Mouse (Mus musculus): ENCODE results near the gene Slc25a45.

Slc25a45 gene

DNA sequence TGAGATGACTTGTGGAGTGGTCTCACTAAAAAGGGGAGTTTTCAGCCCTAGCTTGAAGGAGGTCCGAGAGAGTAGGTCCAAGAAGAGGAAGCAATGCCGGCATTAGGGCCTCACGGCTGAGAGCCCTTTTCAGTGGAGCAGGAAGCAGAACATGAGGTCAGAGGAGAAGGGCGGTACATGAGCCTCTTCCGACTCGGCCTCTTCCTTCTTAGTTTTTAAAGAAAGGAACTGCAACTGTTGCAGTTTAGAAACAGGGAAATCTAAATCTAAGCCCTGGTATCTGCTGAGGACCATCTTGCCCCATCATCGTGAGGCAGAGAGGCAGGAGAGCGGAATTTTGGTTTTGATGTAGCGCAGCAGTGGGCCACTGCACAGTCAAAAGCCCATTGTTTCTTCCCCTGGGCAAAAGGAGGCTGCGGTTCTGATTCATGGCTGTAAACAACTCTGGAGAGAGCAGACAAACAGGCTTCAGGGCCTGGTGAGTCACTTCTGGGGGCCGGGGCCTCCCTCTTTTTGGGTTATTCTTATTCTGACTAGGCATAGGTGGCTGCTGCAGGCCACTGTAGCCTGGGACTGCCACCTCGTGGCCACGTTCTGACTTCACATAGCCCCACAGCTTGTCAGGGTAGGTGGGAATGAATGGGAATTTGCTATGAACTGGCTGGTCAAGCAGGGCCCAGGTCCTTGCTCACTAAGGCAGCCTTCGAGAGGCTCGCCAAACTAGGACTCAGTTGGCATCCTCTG is at the start of gene Slc25a45:
TSS of gene Slc25a45 (plus strand) at position 191 of the 744 bp plus-strand sequence.
- DNase-seq (ENCODE audit: inconsistent age in 2 of 2, low spot score in 1 of 2): peak; percentile 89 to 96

GRCm38 (mm10) chr19:5828155-5828554 is 49.5 kb upstream of the Slc25a45 start:
- DNase-seq (ENCODE audit: inconsistent age in 2 of 2, low spot score in 1 of 2): no peak

DNA sequence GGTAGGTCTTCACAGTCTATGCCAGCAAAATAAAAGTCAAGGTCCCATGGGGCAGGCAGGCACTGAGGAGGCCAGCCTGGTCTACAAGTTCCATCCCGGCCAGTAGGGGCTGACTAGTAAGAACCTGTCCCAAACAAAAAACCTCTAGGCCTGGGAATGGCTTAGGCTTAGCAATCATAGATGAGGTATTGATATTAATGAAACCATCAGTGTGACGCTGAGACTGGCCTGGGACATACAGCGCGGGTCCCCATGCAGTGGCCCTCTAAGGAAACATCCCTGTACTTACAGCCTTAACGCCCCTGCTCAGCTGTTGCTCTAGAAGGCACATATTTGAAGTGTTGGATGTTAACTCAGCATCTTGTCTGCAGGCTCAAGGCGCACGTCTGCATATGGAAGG is 48.7 kb upstream of the Slc25a45 start:
- no peak for DNase-seq (ENCODE audit: inconsistent age in 2 of 2, low spot score in 1 of 2)

DNA sequence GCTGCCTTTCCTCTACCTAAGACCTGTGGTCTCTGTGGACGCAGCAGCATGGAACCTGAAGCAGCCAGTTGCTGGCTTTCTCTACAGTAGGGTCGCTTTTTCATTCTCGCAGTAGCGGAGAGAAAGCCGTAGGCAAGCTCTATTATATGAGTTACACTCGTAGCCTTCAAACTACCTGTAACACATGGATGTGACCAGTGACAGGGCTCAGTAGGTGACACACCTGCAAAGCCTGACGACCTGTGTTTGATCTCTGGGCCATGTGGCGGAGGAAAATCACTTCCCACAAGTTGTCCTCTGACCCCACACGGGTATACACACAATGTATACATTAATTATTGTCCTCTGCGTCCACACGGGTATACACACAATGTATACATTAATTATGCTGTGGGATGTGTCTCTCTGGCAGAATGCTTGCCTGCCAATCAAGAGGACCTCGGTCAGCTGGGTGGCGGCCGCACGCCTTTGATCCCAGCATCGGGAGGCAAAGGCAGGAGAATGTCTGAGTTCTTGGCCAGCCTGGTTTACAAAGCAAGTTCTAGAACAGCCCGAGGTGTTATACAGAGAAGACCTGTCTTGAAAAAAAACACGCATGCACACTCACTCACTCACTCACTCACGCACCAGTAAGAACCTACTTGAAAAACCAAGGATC is 47.5 kb upstream of the Slc25a45 start:
- no peak for DNase-seq (ENCODE audit: inconsistent age in 2 of 2, low spot score in 1 of 2)

- DNase-seq (ENCODE audit: inconsistent age in 2 of 2, low spot score in 1 of 2): no peak
Measured at GRCm38 (mm10) chr19:5830776-5831175, 46.8 kb upstream of the Slc25a45 start.

GRCm38 (mm10) chr19:5831224-5831957 is 46.2 kb upstream of the Slc25a45 start:
- no peak for DNase-seq (ENCODE audit: inconsistent age in 2 of 2, low spot score in 1 of 2)

DNA sequence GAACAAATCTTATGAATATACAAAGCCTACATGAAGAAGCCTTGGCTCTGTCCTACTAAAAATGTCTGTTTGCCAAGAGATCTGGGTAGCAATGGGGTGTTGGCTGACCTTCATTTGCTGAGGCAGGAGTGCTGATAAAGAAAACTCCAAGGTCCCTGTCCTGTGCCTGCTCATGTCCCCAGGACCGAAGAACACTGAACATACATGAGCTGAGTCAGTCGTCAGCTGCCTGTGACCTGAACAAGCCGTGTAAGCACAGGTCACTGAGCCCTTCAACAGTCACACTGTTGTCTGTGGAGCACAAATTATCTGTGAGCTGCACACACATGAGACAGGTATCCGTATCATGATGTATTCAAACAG is 45.7 kb upstream of the Slc25a45 start:
- DNase-seq (ENCODE audit: inconsistent age in 2 of 2, low spot score in 1 of 2): peak; percentile 75 to 88

GRCm38 (mm10) chr19:5832326-5832725 is 45.3 kb upstream of the Slc25a45 start:
- DNase-seq (ENCODE audit: inconsistent age in 2 of 2, low spot score in 1 of 2): no peak

- DNase-seq (ENCODE audit: inconsistent age in 2 of 2, low spot score in 1 of 2): peak; percentile 58 to 78
Measured at GRCm38 (mm10) chr19:5833287-5834100, 44.1 kb upstream of the Slc25a45 start.

DNA sequence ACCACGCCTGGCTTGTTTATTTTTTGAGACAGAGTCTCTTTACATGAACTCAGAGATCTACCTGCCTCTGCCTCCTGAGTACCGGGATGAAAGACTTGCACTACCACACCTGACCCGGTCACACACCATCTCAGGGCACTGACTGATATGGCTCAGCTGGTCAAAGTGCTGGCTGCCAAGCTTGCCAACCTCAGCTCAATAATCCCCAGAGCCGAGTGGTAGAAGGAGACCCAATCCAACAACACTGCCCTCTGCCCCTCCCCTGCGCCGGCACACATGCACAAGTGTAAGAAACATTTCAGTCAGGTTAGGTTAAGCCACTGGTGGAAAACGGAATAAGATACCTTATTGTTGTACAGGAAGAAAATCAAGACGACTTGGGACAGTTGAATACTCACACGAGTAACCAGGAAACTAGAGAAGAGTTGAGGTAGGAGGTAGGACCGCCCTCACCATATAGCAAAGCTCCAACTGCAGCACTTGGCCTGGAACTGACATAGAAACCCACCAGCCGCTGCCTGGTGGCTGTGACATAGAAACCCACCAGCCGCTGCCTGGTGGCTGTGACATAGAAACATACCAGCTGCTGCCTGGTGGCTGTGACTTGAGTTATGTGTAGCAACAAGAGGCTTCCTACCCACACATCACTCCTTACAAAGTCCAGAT is 43.2 kb upstream of the Slc25a45 start:
- DNase-seq (ENCODE audit: inconsistent age in 2 of 2, low spot score in 1 of 2): peak; percentile 39 to 65

- DNase-seq (ENCODE audit: inconsistent age in 2 of 2, low spot score in 1 of 2): peak; percentile 28 to 70
Measured at GRCm38 (mm10) chr19:5835054-5835921, 42.3 kb upstream of the Slc25a45 start.

DNA sequence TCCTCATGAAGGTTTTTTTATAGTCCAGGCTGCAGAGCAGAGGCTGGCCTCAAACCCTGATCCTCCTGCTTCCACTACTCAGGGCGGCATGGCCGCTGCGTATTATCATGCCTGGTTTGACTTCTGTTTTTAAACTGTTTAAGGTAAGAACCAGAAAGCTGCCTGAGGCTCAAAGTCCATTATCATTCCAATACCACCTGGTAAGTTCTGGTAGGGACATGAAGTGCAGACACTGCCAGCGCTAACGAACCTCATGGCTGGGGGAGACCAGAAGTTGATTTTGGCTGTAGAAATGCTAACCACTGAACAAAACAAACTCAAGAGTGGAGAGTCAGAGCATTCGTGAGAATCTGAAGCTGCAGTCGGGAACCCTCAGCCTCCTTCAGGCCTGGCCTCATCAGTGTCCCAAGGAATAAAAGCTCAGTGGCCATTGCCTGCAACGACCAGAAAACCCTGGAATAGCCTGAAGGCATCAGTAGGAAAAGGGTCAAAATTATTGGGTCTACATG is 41.6 kb upstream of the Slc25a45 start:
- peak; percentile 12 to 69 for DNase-seq (ENCODE audit: inconsistent age in 2 of 2, low spot score in 1 of 2)

GRCm38 (mm10) chr19:5836941-5837572 is 40.6 kb upstream of the Slc25a45 start:
- peak; percentile 38 to 73 for DNase-seq (ENCODE audit: inconsistent age in 2 of 2, low spot score in 1 of 2)

GRCm38 (mm10) chr19:5837606-5838005 is 40.0 kb upstream of the Slc25a45 start:
- peak; percentile 15 to 69 for DNase-seq (ENCODE audit: inconsistent age in 2 of 2, low spot score in 1 of 2)

DNA sequence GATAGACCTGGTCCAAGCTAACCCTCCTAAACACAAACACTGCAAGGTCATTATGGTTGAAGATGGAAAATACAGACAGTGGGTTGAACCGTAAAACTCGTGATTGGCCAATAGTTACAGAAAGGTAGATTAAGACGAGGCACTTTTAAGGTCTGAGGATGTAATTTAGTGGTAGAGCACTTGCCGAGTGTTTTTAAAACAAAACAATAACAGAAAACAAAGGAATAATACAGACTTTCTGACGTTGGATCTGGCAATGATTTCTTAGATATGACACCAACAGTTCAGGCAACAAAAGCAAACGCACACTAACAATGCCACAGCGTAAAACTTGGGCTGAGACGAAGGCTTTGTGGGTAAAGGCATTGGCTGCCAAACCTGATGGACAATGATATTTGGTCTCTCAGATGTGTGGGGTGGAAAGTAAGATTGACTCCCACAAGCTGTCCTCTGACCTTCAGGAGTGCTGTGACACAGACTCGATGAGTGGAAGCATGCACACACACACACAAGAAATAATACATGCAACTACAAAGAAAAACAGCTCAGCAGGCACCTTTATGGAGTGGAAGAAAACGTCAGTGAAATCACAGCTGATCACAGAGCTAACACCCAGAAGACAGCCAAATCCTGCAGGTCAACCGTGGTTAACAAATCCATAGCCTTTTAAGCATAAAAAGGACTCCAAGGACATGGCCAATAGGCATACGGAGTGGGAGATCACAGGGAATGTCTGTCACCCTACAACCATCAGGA is 39.3 kb upstream of the Slc25a45 start:
- peak; percentile 31 to 70 for DNase-seq (ENCODE audit: inconsistent age in 2 of 2, low spot score in 1 of 2)

- DNase-seq (ENCODE audit: inconsistent age in 2 of 2, low spot score in 1 of 2): no peak
Measured at GRCm38 (mm10) chr19:5838892-5839165, 38.8 kb upstream of the Slc25a45 start.

- peak; percentile 41 to 75 for DNase-seq (ENCODE audit: inconsistent age in 2 of 2, low spot score in 1 of 2)
Measured at GRCm38 (mm10) chr19:5839317-5840085, 38.1 kb upstream of the Slc25a45 start.

Data from adrenal gland, adult (tissue).